Mouse (Mus musculus) small intestine, adult 10 weeks (tissue): ENCODE data around the gene Arhgap29. TPM values are rescaled to one million over a fixed set of nuclear protein-coding genes. Genes with fewer than 3 reads are reported as not detected.

Experiments
- polyA plus RNA-seq: library from polyadenylated mRNA; stranded (reverse); fragments of 350-450 nt; fragmentation: Illumina TruSeq; extraction: RNeasy Lipid Tissue Mini Kit (QIAGEN cat#74804); gene quantifications from one replicate; pipeline ENCODE4 v1.2.3, GENCODE M21; 2014; ENCODE audit warnings: low replicate concordance

The Arhgap29 gene
- 27.5 TPM for polyA plus RNA-seq

GRCm38 (mm10) chr3:121952041-121952591 lies at the start of gene Arhgap29:
Arhgap29 (plus strand) TSS chr3:121952541.

GRCm38 (mm10) chr3:122043799-122044547 lies 91.6 kb downstream of the Arhgap29 start, which contains the start of gene Abca4:
Abca4 (plus strand) TSS chr3:122044443.

Other genes with a start within 250 kb of the Arhgap29 start
- 29.7 TPM for gene F3, start 229.0 kb upstream of the Arhgap29 start, polyA plus RNA-seq
- gene Abcd3, start 137.2 kb upstream of the Arhgap29 start, polyA plus RNA-seq: 555 TPM
- gene Abca4, start 91.9 kb downstream of the Arhgap29 start, polyA plus RNA-seq: 0.37 TPM